Mouse (Mus musculus) lung, postnatal 0 days (tissue): ENCODE measurements around the gene Oard1.

Source experiments
- CTCF ChIP-seq: IDR thresholded peaks from 2 replicates; pipeline ENCODE4 v1.5.1; 2016; ENCODE audit warnings: antibody characterized with exemption, mild to moderate bottlenecking
- EP300 ChIP-seq: IDR thresholded peaks from 2 replicates; pipeline ENCODE4 v1.6.1; 2016; ENCODE audit warnings: antibody characterized with exemption, mild to moderate bottlenecking, control low read depth

DNA sequence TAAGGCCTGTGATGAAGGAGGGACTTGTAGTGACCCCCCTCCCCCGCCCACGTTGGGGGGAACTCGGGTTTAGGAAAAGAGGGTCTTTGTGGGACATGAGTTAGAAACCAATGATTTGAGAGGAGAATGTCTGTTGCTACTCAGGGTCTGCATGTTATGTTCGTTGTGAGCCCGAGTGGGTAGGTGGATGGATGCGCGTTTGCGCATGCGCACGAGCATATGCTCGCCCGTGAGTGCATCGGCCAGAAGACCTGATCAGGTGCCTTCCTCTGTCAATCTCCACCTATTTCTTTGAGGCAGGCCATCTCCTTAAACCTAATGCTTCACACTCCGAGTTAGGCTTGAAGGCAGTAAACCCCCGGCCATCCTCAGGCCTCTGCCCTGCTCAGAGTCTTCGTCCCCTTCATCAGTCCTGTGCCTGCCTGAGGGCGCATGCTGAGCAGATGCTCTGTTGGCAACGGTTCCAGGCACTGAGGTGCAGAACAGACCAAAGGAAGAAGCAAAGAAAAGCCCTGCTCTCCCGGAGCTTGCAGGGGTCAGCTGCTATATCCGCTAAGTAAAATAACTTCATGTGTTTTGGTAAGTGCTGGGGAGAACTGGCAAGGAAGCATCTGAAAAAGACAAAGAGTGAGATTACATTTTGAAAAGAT is 23.3 kb downstream of the Oard1 start:
- TF ChIP-seq CTCF (no peak), EP300 (no peak)
